Comparison of ENCODE assay signal across 9 mouse cellular contexts in genomic region chr10:39563552-39564223, GRCm38 (mm10). TPM values are rescaled to one million over a fixed set of nuclear protein-coding genes. Genes with fewer than 3 reads are reported as not detected.
DNase-seq lines count a peak whose midpoint lies in the region; ATAC-seq and TF ChIP-seq lines count a peak whose summit lies in the region.
"Had no signal": no experiment of that assay in that cellular context is flagged by ENCODE, and none has a peak within 500 bp of the region (broad histone marks: within the 10 kb centered on the region; RNA-seq: fewer than 3 reads in every experiment).

No protein-coding gene starts in this region.

- H3K4me1 ChIP-seq in liver, embryonic 11.5 days (replicated peaks; ENCODE audit: control insufficient read depth, insufficient read depth, low read length): peaks cover 7% of the 10 kb centered on the region; the same call in 1 of the 2 replicates
- H3K4me1 ChIP-seq in liver, postnatal 0 days (ENCODE audit: insufficient read depth): peaks cover 2% of the 10 kb centered on the region; the same call in 1 of the 2 replicates
- H3K4me1 ChIP-seq in forebrain, embryonic 15.5 days: peaks cover 5% of the 10 kb centered on the region
- H3K4me1 ChIP-seq in limb, embryonic 12.5 days (replicated peaks): peaks cover 34% of the 10 kb centered on the region
- peaks cover 18% of the 10 kb centered on the region for H3K4me1 ChIP-seq in stomach, embryonic 15.5 days

- WGBS in liver, embryonic 11.5 days: 65% methylated on average over 24 of the region's 24 CpGs
- 73% methylated on average over 24 of the region's 24 CpGs for WGBS in liver, postnatal 0 days (ENCODE audit: insufficient replicate concordance)
- 47% methylated on average over 24 of the region's 24 CpGs for WGBS in forebrain, embryonic 15.5 days
- 31% methylated on average over 24 of the region's 24 CpGs for WGBS in limb, embryonic 12.5 days
- WGBS in stomach, embryonic 15.5 days: 41% methylated on average over 24 of the region's 24 CpGs

- no peaks in the 10 kb centered on the region for H3K27me3 ChIP-seq in liver, embryonic 11.5 days (replicated peaks; ENCODE audit: control insufficient read depth, insufficient read depth, low read length)
- no peaks in the 10 kb centered on the region for H3K27me3 ChIP-seq in liver, postnatal 0 days (ENCODE audit: insufficient read depth, low read length)
- no peaks in the 10 kb centered on the region for H3K27me3 ChIP-seq in forebrain, embryonic 15.5 days
- H3K27me3 ChIP-seq in limb, embryonic 12.5 days: no peaks in the 10 kb centered on the region
- no peaks in the 10 kb centered on the region for H3K27me3 ChIP-seq in stomach, embryonic 15.5 days (replicated peaks)
- H3K27me3 ChIP-seq: liver, embryonic 13.5 days had no signal

- H3K4me2 ChIP-seq in liver, embryonic 11.5 days: no peak overlapping the region
- H3K4me2 ChIP-seq in liver, postnatal 0 days (ENCODE audit: low read depth, low read length): no peak overlapping the region
- no peak overlapping the region for H3K4me2 ChIP-seq in forebrain, embryonic 15.5 days (replicated peaks)
- H3K4me2 ChIP-seq in limb, embryonic 12.5 days: no peak overlapping the region
- no peak overlapping the region for H3K4me2 ChIP-seq in stomach, embryonic 15.5 days
- H3K4me2 ChIP-seq: liver, embryonic 13.5 days had no signal

- no peak for TF ChIP-seq CTCF in liver, postnatal 0 days (IDR thresholded peaks at IDR 0.05; ENCODE audit: low read depth)

- no peak for ATAC-seq in liver, embryonic 11.5 days (replicated peaks; ENCODE audit: low FRiP score)
- ATAC-seq in liver, postnatal 0 days: no peak
- peak; percentile 30; the same call in 1 of the 2 replicates for ATAC-seq in forebrain, embryonic 15.5 days (replicated peaks)
- no peak for ATAC-seq in limb, embryonic 12.5 days (ENCODE audit: insufficient number of reproducible peaks, insufficient read depth, low FRiP score, low TSS enrichment, low read depth)
- ATAC-seq in stomach, embryonic 15.5 days (ENCODE audit: insufficient read depth, low FRiP score, low read depth): peak; percentile 10; the same call in 1 of the 2 replicates

- H3K9ac ChIP-seq in liver, embryonic 11.5 days (ENCODE audit: low read depth, low read length): no peak overlapping the region
- H3K9ac ChIP-seq in liver, postnatal 0 days (replicated peaks): no peak overlapping the region
- H3K9ac ChIP-seq in forebrain, embryonic 15.5 days (replicated peaks): no peak overlapping the region
- no peak overlapping the region; the same call in 1 of the 2 replicates for H3K9ac ChIP-seq in limb, embryonic 12.5 days (replicated peaks)
- no peak overlapping the region for H3K9ac ChIP-seq in stomach, embryonic 15.5 days
- H3K9ac ChIP-seq: liver, embryonic 13.5 days had no signal

- no peaks in the 10 kb centered on the region for H3K9me3 ChIP-seq in liver, embryonic 11.5 days (ENCODE audit: control insufficient read depth, low read length)
- no peaks in the 10 kb centered on the region for H3K9me3 ChIP-seq in liver, postnatal 0 days (ENCODE audit: low read length)
- no peaks in the 10 kb centered on the region for H3K9me3 ChIP-seq in forebrain, embryonic 15.5 days
- H3K9me3 ChIP-seq in limb, embryonic 12.5 days: no peaks in the 10 kb centered on the region
- H3K9me3 ChIP-seq in stomach, embryonic 15.5 days: no peaks in the 10 kb centered on the region
- H3K9me3 ChIP-seq: liver, embryonic 13.5 days had no signal

- H3K36me3 ChIP-seq in liver, embryonic 11.5 days (ENCODE audit: control insufficient read depth, insufficient read depth, low read length): no peaks in the 10 kb centered on the region
- H3K36me3 ChIP-seq in liver, postnatal 0 days (replicated peaks; ENCODE audit: insufficient read depth, low read length): no peaks in the 10 kb centered on the region
- H3K36me3 ChIP-seq in forebrain, embryonic 15.5 days: peaks cover 13% of the 10 kb centered on the region; the same call in 1 of the 2 replicates
- no peaks in the 10 kb centered on the region for H3K36me3 ChIP-seq in limb, embryonic 12.5 days
- H3K36me3 ChIP-seq in stomach, embryonic 15.5 days: no peaks in the 10 kb centered on the region
- H3K36me3 ChIP-seq: liver, embryonic 13.5 days had no signal

- no peak for DNase-seq in liver, embryonic 11.5 days (ENCODE audit: low spot score)
- DNase-seq in liver, postnatal 0 days: no peak
- DNase-seq in T-cell, adult 2 months (ENCODE audit: low spot score): no peak
- no peak for DNase-seq in adrenal gland, postnatal 14 days
- DNase-seq: kidney, adult 18-20 months; liver, embryonic 13.5 days had no signal

- TF ChIP-seq EP300 in liver, postnatal 0 days (IDR thresholded peaks at IDR 0.05; ENCODE audit: low read depth): no peak

- H3K27ac ChIP-seq in liver, embryonic 11.5 days (ENCODE audit: low read depth, low read length): peak overlapping the region; percentile 25; the same call in 1 of the 2 replicates
- no peak overlapping the region for H3K27ac ChIP-seq in liver, postnatal 0 days (ENCODE audit: low read depth)
- peak overlapping the region; percentile 7; the same call in 1 of the 2 replicates for H3K27ac ChIP-seq in forebrain, embryonic 15.5 days (replicated peaks)
- H3K27ac ChIP-seq in limb, embryonic 12.5 days: peak overlapping the region; percentile 53
- H3K27ac ChIP-seq in stomach, embryonic 15.5 days: peak overlapping the region; percentile 73
- H3K27ac ChIP-seq: liver, embryonic 13.5 days had no signal

- no peak overlapping the region for H3K4me3 ChIP-seq in liver, embryonic 11.5 days (ENCODE audit: low read depth, low read length)
- H3K4me3 ChIP-seq in liver, postnatal 0 days (ENCODE audit: low read depth, low read length): no peak overlapping the region
- H3K4me3 ChIP-seq in forebrain, embryonic 15.5 days: no peak overlapping the region
- H3K4me3 ChIP-seq in limb, embryonic 12.5 days (replicated peaks): no peak overlapping the region
- no peak overlapping the region for H3K4me3 ChIP-seq in stomach, embryonic 15.5 days (replicated peaks)
- H3K4me3 ChIP-seq: liver, embryonic 13.5 days had no signal

RNA-seq across cellular contexts. Expression of gene Traf3ip2, which starts 49.0 kb away (rescaled TPM):
- 5.2 and 6.6 TPM in 2 replicates for polyA plus RNA-seq in liver, embryonic 11.5 days (2014; fragmentation: Nextera tagmentation; extraction: Ambion mirVana)
- 2.3 TPM in 2 replicates for polyA plus RNA-seq in liver, postnatal 0 days (2015; fragmentation: Nextera tagmentation; extraction: Ambion mirVana)
- 4.5 and 5.0 TPM in 2 replicates for polyA plus RNA-seq in forebrain, embryonic 15.5 days (2015; fragmentation: Nextera tagmentation; extraction: Ambion mirVana)
- polyA plus RNA-seq in limb, embryonic 12.5 days (2016; fragmentation: Nextera tagmentation; extraction: Ambion mirVana): 4.9 and 6.1 TPM in 2 replicates
- 29.0 and 29.6 TPM in 2 replicates for polyA plus RNA-seq in stomach, embryonic 15.5 days (2015; fragmentation: Nextera tagmentation; extraction: Ambion mirVana)
- total RNA-seq in adrenal gland, postnatal 14 days (2021): 14.6 and 21.9 TPM in 2 replicates

Comparison
In these comparisons a context has a peak if more than half of its experiments do, and no peak if none do; other contexts are left out.
1. ATAC-seq: peak in forebrain, embryonic 15.5 days (single experiment) and stomach, embryonic 15.5 days (single experiment); none in liver, embryonic 11.5 days (single experiment), liver, postnatal 0 days (single experiment) and limb, embryonic 12.5 days (single experiment).